Mouse (Mus musculus) heart, adult 2 months (tissue): ENCODE data around the gene Pramef20. TPM values are rescaled to one million over a fixed set of nuclear protein-coding genes. Genes with fewer than 3 reads are reported as not detected.

Experiments used
- DNase-seq, 2 experiments: peaks; one replicate each; pipeline ENCODE4 v3.0.0; 2021
- H3K27ac ChIP-seq: fragments of 200-600 bp; 2 replicates; pipeline ENCODE4 v1.8.1; 2022
- H3K27me3 ChIP-seq: fragments of 200-500 bp; 2 replicates; pipeline ENCODE4 v1.6.1; 2012; ENCODE audit warnings: mild to moderate bottlenecking, low read length, inconsistent platforms, mixed read lengths; ENCODE audit not compliant: control insufficient read depth, insufficient read depth
- H3K36me3 ChIP-seq: fragments of 200-500 bp; 2 replicates; pipeline ENCODE4 v1.6.1; 2012; ENCODE audit warnings: low read length, inconsistent platforms; ENCODE audit not compliant: control insufficient read depth, insufficient read depth
- H3K4me1 ChIP-seq: fragments of 200-500 bp; 2 replicates; pipeline ENCODE4 v1.6.1; 2011; ENCODE audit warnings: low read length; ENCODE audit not compliant: control insufficient read depth, insufficient read depth
- H3K4me3 ChIP-seq: fragments of 200-600 bp; 2 replicates; pipeline ENCODE4 v1.8.1; 2022
- H3K79me2 ChIP-seq: fragments of 200-500 bp; replicated peaks from 2 replicates; pipeline ENCODE4 v1.6.1; 2012; ENCODE audit warnings: mild to moderate bottlenecking, inconsistent platforms, low read length, moderate library complexity, mixed read lengths; ENCODE audit not compliant: control insufficient read depth, insufficient read depth
- H3K9ac ChIP-seq: fragments of 200-500 bp; 2 replicates; pipeline ENCODE4 v1.6.1; 2012; ENCODE audit warnings: low read depth, mild to moderate bottlenecking, control low read depth, inconsistent platforms, low read length, mixed read lengths
- CTCF ChIP-seq: fragments of 200-600 bp; IDR thresholded peaks from 2 replicates; pipeline ENCODE4 v1.8.1; 2022; ENCODE audit warnings: antibody characterized with exemption, mild to moderate bottlenecking, moderate library complexity
- EP300 ChIP-seq: fragments of 200-500 bp; IDR thresholded peaks from 2 replicates; pipeline ENCODE4 v1.6.1; 2011; ENCODE audit warnings: low read depth, low read length, control low read depth; ENCODE audit not compliant: insufficient read depth
- POLR2A ChIP-seq: fragments of 200-500 bp; IDR thresholded peaks from 2 replicates; pipeline ENCODE4 v1.6.1; 2011; ENCODE audit warnings: mild to moderate bottlenecking, low read depth, low read length, control low read depth; ENCODE audit not compliant: insufficient read depth
- WGBS: fragments of 180-500 bp; shearing (Covaris S2); methylation state at CpG from one replicate; pipeline ENCODE4 v1.1.7; 2018; 5-methylcytosine and 5-hydroxymethylcytosine counted together
- intact Hi-C: fragments of 180-260 bp; cut with DNase I; formaldehyde crosslinking; loops from one replicate; pipeline ENCODE4 v1.15.1; 2025
- long read RNA-seq: library from polyadenylated mRNA; stranded (forward); transcript quantifications from one replicate; pipeline ENCODE4 v2.0.0, GENCODE M21; 2021
- polyA plus RNA-seq: library from polyadenylated mRNA; depleted of rRNA; stranded (reverse); fragments of >200 nt; gene quantifications from 2 replicates; pipeline ENCODE4 v1.2.3, GENCODE M21; 2012; rRNA removed
- total RNA-seq, 2 experiments: library from RNA; stranded (reverse); gene quantifications; 2 replicates each; pipeline ENCODE4 v1.2.3; 2021

Pramef20 gene
- total RNA-seq (not detected), polyA plus RNA-seq (not detected in 2 replicates)
- long read RNA-seq: 0 reads

- H3K27ac ChIP-seq: no peak within 1 kb of the TSS
- H3K4me3 ChIP-seq: no peak within 1 kb of the TSS
- no peaks in the 10 kb centered on the region for H3K36me3 ChIP-seq
- no peaks in the 10 kb centered on the region for H3K79me2 ChIP-seq
- H3K4me1 ChIP-seq: no peaks in the 10 kb centered on the region
- TF ChIP-seq CTCF (no peak), POLR2A (no peak), EP300 (no peak)
- intact Hi-C loops: no loop called here
- no peak for DNase-seq
- WGBS: 26% methylated on average over 2 of the region's 2 CpGs
- no peaks in the 10 kb centered on the region for H3K27me3 ChIP-seq
- H3K9ac ChIP-seq: no peak within 1 kb of the TSS
These were observed at the start of gene Pramef20 for GRCm38 (mm10) chr4:144377911-144378310. Gene Pramef20 (minus strand): TSS chr4:144377933.

GRCm38 (mm10) chr4:144424590-144424989, 46.9 kb upstream of the Pramef20 start:
- Histone ChIP-seq H3K27me3 (no peaks in the 10 kb centered on the region), H3K9ac (no peak overlapping the region), H3K27ac (no peak overlapping the region), H3K4me3 (no peak overlapping the region), H3K36me3 (no peaks in the 10 kb centered on the region), H3K4me1 (no peaks in the 10 kb centered on the region), H3K79me2 (no peaks in the 10 kb centered on the region)
- intact Hi-C loops: no loop called here
- no peak for DNase-seq
- WGBS: 61% methylated on average over 5 of the region's 5 CpGs
- TF ChIP-seq CTCF: no peak

GRCm38 (mm10) chr4:144420644-144421043, 42.9 kb upstream of the Pramef20 start:
- Histone ChIP-seq H3K4me3 (no peak overlapping the region), H3K27ac (no peak overlapping the region), H3K27me3 (no peaks in the 10 kb centered on the region), H3K9ac (no peak overlapping the region), H3K36me3 (no peaks in the 10 kb centered on the region), H3K79me2 (no peaks in the 10 kb centered on the region), H3K4me1 (no peaks in the 10 kb centered on the region)
- no peak for DNase-seq
- peak; percentile 41 for TF ChIP-seq CTCF
- no peak for TF ChIP-seq EP300
- intact Hi-C loops: no loop called here

- Histone ChIP-seq H3K4me3 (no peak within 1 kb of the TSS), H3K27ac (no peak within 1 kb of the TSS), H3K79me2 (no peaks in the 10 kb centered on the region), H3K4me1 (peaks cover 2% of the 10 kb centered on the region), H3K9ac (no peak within 1 kb of the TSS), H3K27me3 (peaks cover 2% of the 10 kb centered on the region; the same call in 1 of the 2 replicates), H3K36me3 (no peaks in the 10 kb centered on the region)
- intact Hi-C loops: no loop called here
- WGBS: 68% methylated on average over 9 of the region's 9 CpGs
- no peak for DNase-seq
- no peak for TF ChIP-seq CTCF
- no peak for TF ChIP-seq POLR2A
- TF ChIP-seq EP300: no peak
These were observed 30.6 kb upstream of the Pramef20 start, which contains the start of gene Pramef12 for GRCm38 (mm10) chr4:144408290-144408689. Gene Pramef12 (minus strand): TSS chr4:144408464.

- WGBS: 73% methylated on average over 3 of the region's 3 CpGs
- Histone ChIP-seq H3K9ac (no peak overlapping the region), H3K79me2 (no peaks in the 10 kb centered on the region), H3K27ac (no peak overlapping the region), H3K4me1 (peaks cover 2% of the 10 kb centered on the region), H3K4me3 (no peak overlapping the region), H3K27me3 (peaks cover 2% of the 10 kb centered on the region; the same call in 1 of the 2 replicates), H3K36me3 (no peaks in the 10 kb centered on the region)
- intact Hi-C loops: no loop called here
- TF ChIP-seq CTCF: no peak
- no peak for TF ChIP-seq EP300
- TF ChIP-seq POLR2A: no peak
- DNase-seq: no peak
These were observed 28.5 kb upstream of the Pramef20 start for GRCm38 (mm10) chr4:144406261-144406660.

- 6% methylated on average over 17 of the region's 17 CpGs for WGBS
These were observed 26.8 kb upstream of the Pramef20 start for GRCm38 (mm10) chr4:144404456-144405086.

More at GRCm38 (mm10) chr4:144404456-144405086, 26.8 kb upstream of the Pramef20 start:
- no peaks in the 10 kb centered on the region for H3K36me3 ChIP-seq
- intact Hi-C loops: no loop called here
- no peaks in the 10 kb centered on the region for H3K79me2 ChIP-seq
- peaks cover 2% of the 10 kb centered on the region; the same call in 1 of the 2 replicates for H3K27me3 ChIP-seq
- no peak overlapping the region for H3K27ac ChIP-seq
- DNase-seq: peak in 1 of 2 experiments; percentile 2
- TF ChIP-seq EP300 (no peak), POLR2A (no peak), CTCF (no peak)
- H3K4me1 ChIP-seq: peaks cover 2% of the 10 kb centered on the region
- H3K9ac ChIP-seq: peak overlapping the region; percentile 59
- H3K4me3 ChIP-seq: no peak overlapping the region
